Mouse (Mus musculus): ENCODE data around the gene Apol11b. TPM values are rescaled to one million over a fixed set of nuclear protein-coding genes. Genes with fewer than 3 reads are reported as not detected.

Apol11b gene
- polyA plus RNA-seq, 1 experiment from 2014 or later: 0.07 TPM

DNA sequence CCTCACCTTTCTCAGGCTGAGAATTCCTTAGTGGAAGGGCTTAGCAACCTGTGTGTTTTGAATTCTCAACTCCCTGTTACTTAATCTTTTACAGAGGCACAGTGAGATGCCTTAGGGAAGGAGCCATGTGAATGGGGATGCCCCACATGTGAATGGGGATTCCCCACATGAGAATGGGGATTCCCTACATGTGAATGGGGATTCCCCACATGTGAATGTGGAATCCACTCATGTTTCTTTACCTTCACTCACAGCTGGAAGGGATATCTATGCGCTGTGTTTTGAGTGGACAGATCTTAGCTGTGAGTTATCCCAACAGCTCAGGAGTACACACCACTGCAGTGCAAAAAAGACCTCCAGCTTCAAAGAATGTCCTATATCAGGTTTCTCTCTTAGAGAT, 18.4 kb downstream of the Apol11b start:
- Histone ChIP-seq H3K4me3 (ENCODE audit: low read length) (no peak overlapping the region), H3K27me3 (ENCODE audit: insufficient read depth, low read length) (no peaks in the 10 kb centered on the region), H3K4me1 (ENCODE audit: insufficient read depth, low read length) (no peaks in the 10 kb centered on the region), H3K36me3 (ENCODE audit: insufficient read depth, low read length) (no peaks in the 10 kb centered on the region), H3K9me3 (ENCODE audit: low read length) (no peaks in the 10 kb centered on the region), H3K4me2 (replicated peaks; ENCODE audit: low read depth, low read length) (no peak overlapping the region), H3K9ac (replicated peaks; ENCODE audit: low read length) (no peak overlapping the region), H3K27ac (ENCODE audit: low read length) (no peak overlapping the region)
- 86% methylated on average over 1 of the region's 1 CpGs for WGBS
- ATAC-seq (ENCODE audit: low FRiP score, low TSS enrichment): no peak

DNA sequence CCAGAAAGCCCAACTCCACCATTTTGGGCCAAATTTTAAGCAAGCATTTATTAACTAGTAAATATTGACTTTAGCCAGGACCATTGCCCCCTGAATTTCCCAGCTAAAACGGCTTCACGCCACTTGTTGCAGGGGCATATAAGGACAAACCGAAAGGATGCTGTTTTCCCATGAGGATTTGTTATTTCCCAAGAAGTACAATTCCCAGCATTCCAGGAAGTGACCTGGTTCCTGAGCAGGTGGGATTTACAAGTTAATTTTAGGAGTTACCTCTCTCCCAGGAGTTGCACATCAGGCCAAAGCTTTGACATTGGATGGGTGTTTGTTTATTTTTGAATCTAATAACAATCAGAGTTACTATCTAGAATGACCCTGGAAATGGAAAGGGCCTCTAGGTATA, 37.0 kb downstream of the Apol11b start:
- H3K36me3 ChIP-seq (ENCODE audit: insufficient read depth, low read length): no peaks in the 10 kb centered on the region
- ATAC-seq (ENCODE audit: low FRiP score, low TSS enrichment): no peak
- no peaks in the 10 kb centered on the region for H3K9me3 ChIP-seq (ENCODE audit: low read length)
- no peaks in the 10 kb centered on the region for H3K27me3 ChIP-seq (ENCODE audit: insufficient read depth, low read length)
- H3K27ac ChIP-seq (ENCODE audit: low read length): no peak overlapping the region
- whole genome bisulfite sequencing: 96% methylated on average over 3 of the region's 3 CpGs
- no peaks in the 10 kb centered on the region for H3K4me1 ChIP-seq (ENCODE audit: insufficient read depth, low read length)
- H3K4me3 ChIP-seq (ENCODE audit: low read length): no peak overlapping the region
- no peak overlapping the region for H3K9ac ChIP-seq (replicated peaks; ENCODE audit: low read length)
- no peak overlapping the region for H3K4me2 ChIP-seq (replicated peaks; ENCODE audit: low read depth, low read length)

DNA sequence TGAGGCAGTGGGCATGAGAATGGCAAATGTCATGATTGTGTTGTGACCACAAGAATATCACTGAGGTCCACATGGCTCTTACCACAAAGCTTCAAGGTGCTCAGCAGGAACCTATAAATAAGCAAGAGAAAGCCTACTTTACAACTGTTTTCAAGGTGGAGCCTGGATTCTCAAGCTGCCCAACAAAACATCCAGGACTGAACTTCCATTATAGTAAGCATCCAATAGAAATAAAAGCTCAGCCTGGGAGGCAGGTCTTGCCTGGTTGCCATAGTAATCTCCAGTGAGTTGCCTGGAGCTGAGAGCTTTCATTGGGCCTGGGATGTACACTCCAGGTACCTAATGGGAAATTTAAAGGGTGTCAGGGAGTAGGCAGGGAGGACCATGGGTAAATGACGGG, 44.1 kb downstream of the Apol11b start, which contains the start of gene Gm36245:
Gene Gm36245 (plus strand): TSS at position 301 of the 400 bp plus-strand sequence.
- no peak within 1 kb of the TSS for H3K4me3 ChIP-seq (ENCODE audit: low read length)
- H3K9me3 ChIP-seq (ENCODE audit: low read length): no peaks in the 10 kb centered on the region
- no peak within 1 kb of the TSS for H3K4me2 ChIP-seq (replicated peaks; ENCODE audit: low read depth, low read length)
- no peaks in the 10 kb centered on the region for H3K36me3 ChIP-seq (ENCODE audit: insufficient read depth, low read length)
- no peak for ATAC-seq (ENCODE audit: low FRiP score, low TSS enrichment)
- H3K9ac ChIP-seq (replicated peaks; ENCODE audit: low read length): no peak within 1 kb of the TSS
- peak within 1 kb of the TSS; percentile 5; the same call in 1 of the 2 replicates for H3K27ac ChIP-seq (ENCODE audit: low read length)
- H3K27me3 ChIP-seq (ENCODE audit: insufficient read depth, low read length): no peaks in the 10 kb centered on the region
- WGBS: 100% methylated on average over 1 of the region's 1 CpGs
- no peaks in the 10 kb centered on the region for H3K4me1 ChIP-seq (ENCODE audit: insufficient read depth, low read length)

DNA sequence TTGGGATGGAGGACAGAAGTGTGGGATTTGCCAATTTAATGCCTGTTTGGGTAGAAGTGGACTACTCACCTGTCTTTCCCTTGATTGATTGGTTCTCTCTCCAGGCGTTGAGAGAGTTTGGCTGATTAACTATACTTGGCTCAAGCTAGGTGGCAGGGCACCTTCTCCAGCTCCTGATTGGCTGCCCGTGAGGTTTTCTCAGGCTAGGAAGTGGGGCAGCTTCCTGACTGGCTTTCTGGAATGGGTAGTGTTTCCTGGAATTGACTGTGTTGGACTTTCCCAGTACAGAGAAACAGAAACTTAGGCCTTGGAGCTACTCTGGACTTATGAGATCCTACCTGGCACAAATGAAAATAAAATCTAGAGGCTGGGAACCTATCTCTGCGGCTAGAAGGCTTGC, 44.7 kb downstream of the Apol11b start:
- Histone ChIP-seq H3K27ac (ENCODE audit: low read length) (no peak overlapping the region), H3K4me2 (replicated peaks; ENCODE audit: low read depth, low read length) (no peak overlapping the region), H3K27me3 (ENCODE audit: insufficient read depth, low read length) (no peaks in the 10 kb centered on the region), H3K9ac (replicated peaks; ENCODE audit: low read length) (no peak overlapping the region), H3K9me3 (ENCODE audit: low read length) (no peaks in the 10 kb centered on the region), H3K36me3 (ENCODE audit: insufficient read depth, low read length) (no peaks in the 10 kb centered on the region), H3K4me1 (ENCODE audit: insufficient read depth, low read length) (no peaks in the 10 kb centered on the region), H3K4me3 (ENCODE audit: low read length) (no peak overlapping the region)
- 60% methylated on average over 3 of the region's 3 CpGs for WGBS
- no peak for ATAC-seq (ENCODE audit: low FRiP score, low TSS enrichment)

DNA sequence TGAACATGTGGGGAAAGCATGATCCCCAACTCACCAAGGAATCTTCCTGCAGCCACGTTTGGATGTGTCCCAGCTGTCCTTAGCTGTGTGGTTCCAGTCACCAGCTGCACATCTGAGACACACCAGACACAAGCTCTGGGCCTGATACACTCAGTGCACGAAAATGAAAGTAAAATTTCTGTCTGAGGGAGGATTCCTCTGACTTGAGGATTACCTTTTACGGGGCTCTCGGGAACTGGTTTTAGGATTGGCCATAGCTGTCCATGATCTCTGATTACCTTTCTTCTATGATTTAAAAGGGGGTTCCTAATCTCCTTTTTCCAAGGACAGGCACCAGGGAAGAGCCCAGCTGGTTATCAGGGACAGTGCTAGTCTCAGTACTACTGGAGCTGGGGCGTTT, 47.1 kb downstream of the Apol11b start, which contains the start of gene Apol10b:
Gene Apol10b (minus strand): TSS at position 165 of the 400 bp plus-strand sequence.
- Histone ChIP-seq H3K4me2 (replicated peaks; ENCODE audit: low read depth, low read length) (no peak within 1 kb of the TSS), H3K36me3 (ENCODE audit: insufficient read depth, low read length) (no peaks in the 10 kb centered on the region), H3K4me1 (ENCODE audit: insufficient read depth, low read length) (no peaks in the 10 kb centered on the region), H3K4me3 (ENCODE audit: low read length) (no peak within 1 kb of the TSS), H3K9me3 (ENCODE audit: low read length) (no peaks in the 10 kb centered on the region), H3K27me3 (ENCODE audit: insufficient read depth, low read length) (no peaks in the 10 kb centered on the region), H3K9ac (replicated peaks; ENCODE audit: low read length) (no peak within 1 kb of the TSS), H3K27ac (ENCODE audit: low read length) (no peak within 1 kb of the TSS)
- no peak for ATAC-seq (ENCODE audit: low FRiP score, low TSS enrichment)
- WGBS: 57% methylated on average over 5 of the region's 5 CpGs

DNA sequence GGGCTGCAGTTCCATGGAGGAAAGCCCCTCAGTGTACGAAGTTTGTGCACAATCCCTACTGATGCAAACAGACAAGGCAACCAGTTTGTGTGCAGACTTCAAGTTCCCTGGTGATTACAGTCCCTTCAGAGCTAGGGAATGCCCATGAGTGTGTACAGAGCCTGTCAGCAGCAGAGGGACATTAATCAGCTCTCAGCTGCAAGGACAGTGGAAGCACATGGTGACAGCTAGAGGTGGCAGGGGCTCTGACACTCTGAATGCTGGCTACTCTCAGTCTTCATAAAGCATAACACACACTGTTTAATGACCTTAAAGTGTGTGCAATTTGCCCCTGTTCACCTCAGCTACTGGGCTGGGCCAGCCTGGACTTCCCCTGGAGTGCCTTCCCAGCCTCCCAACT, 49.5 kb downstream of the Apol11b start:
- Histone ChIP-seq H3K4me2 (replicated peaks; ENCODE audit: low read depth, low read length) (no peak overlapping the region), H3K36me3 (ENCODE audit: insufficient read depth, low read length) (no peaks in the 10 kb centered on the region), H3K4me3 (ENCODE audit: low read length) (no peak overlapping the region), H3K9me3 (ENCODE audit: low read length) (no peaks in the 10 kb centered on the region), H3K27me3 (ENCODE audit: insufficient read depth, low read length) (no peaks in the 10 kb centered on the region), H3K9ac (replicated peaks; ENCODE audit: low read length) (no peak overlapping the region), H3K27ac (ENCODE audit: low read length) (no peak overlapping the region), H3K4me1 (ENCODE audit: insufficient read depth, low read length) (no peaks in the 10 kb centered on the region)
- 72% methylated on average over 1 of the region's 1 CpGs for WGBS
- no peak for ATAC-seq (ENCODE audit: low FRiP score, low TSS enrichment)

DNA sequence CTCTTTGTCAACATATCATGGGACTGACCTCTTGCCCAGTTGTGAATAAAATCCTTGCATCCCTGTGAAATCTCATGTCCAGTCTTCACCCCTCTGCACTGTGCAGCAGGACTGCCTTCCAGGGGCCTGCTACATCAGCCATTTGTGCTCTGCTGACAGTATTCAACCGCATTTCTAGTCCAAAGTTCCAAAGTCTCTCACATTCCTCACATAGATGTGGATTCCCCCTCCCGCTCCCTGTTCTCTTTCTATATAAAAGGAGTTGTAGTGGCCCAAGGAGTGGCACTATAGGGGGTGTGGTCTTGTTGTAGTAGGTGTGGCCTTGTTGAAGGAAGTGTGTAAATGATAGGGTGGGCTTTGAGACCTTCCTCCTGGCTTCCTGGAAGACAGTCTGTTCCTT, 52.2 kb downstream of the Apol11b start:
- Histone ChIP-seq H3K27ac (ENCODE audit: low read length) (no peak overlapping the region), H3K4me2 (replicated peaks; ENCODE audit: low read depth, low read length) (no peak overlapping the region), H3K4me1 (ENCODE audit: insufficient read depth, low read length) (no peaks in the 10 kb centered on the region), H3K9me3 (ENCODE audit: low read length) (no peaks in the 10 kb centered on the region), H3K27me3 (ENCODE audit: insufficient read depth, low read length) (no peaks in the 10 kb centered on the region), H3K4me3 (ENCODE audit: low read length) (no peak overlapping the region), H3K36me3 (ENCODE audit: insufficient read depth, low read length) (no peaks in the 10 kb centered on the region), H3K9ac (replicated peaks; ENCODE audit: low read length) (no peak overlapping the region)
- ATAC-seq (ENCODE audit: low FRiP score, low TSS enrichment): no peak
- WGBS: 66% methylated on average over 2 of the region's 2 CpGs

DNA sequence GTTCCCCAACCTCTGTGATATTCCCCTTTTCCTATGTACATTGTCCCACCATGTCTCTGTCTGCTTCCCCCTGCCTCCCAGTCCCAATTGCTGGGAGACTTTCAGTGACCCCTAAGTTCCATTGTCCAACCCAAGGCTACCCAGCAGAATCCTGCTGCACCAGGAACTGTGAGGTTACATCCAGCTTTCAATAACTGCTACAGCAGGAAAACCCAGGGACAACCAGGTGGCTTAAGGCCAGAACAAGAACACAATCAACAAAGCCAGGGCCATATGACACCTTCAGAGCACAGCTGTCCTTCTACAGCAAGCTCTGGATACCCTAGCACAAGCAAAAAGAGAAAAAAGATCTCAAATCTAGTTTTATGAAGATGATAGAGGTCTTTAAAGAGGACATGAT, 54.1 kb downstream of the Apol11b start:
- no peak for ATAC-seq (ENCODE audit: low FRiP score, low TSS enrichment)

DNA sequence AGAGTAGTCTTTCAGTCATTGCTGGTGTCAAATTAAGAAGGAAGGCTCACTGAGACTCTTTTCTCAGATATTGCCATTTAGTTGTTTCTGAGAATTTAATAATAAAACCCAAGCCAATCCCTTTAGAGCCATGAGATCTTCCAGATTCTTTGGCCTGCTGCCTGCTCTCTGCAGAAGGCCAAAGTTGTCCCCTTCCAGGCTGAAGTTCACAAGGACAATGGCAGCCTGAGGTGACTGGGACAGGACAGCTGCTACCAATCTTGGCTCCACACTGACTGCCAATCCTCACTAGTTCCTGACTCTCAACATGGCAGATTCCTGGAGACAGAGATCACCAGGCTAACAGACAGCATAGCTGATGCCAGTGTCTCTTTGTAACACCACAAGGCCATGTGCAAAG, 56.1 kb downstream of the Apol11b start:
- Histone ChIP-seq H3K36me3 (ENCODE audit: insufficient read depth, low read length) (no peaks in the 10 kb centered on the region), H3K4me3 (ENCODE audit: low read length) (no peak overlapping the region), H3K4me2 (replicated peaks; ENCODE audit: low read depth, low read length) (no peak overlapping the region), H3K9ac (replicated peaks; ENCODE audit: low read length) (no peak overlapping the region), H3K27me3 (ENCODE audit: insufficient read depth, low read length) (no peaks in the 10 kb centered on the region), H3K27ac (ENCODE audit: low read length) (no peak overlapping the region), H3K4me1 (ENCODE audit: insufficient read depth, low read length) (no peaks in the 10 kb centered on the region), H3K9me3 (ENCODE audit: low read length) (peaks cover 5% of the 10 kb centered on the region; the same call in 1 of the 2 replicates)
- ATAC-seq (ENCODE audit: low FRiP score, low TSS enrichment): no peak

More for the DNA sequence above, 54.1 kb downstream of the Apol11b start:
- H3K27ac ChIP-seq (ENCODE audit: low read length): no peak overlapping the region
- no peaks in the 10 kb centered on the region for H3K36me3 ChIP-seq (ENCODE audit: insufficient read depth, low read length)
- H3K4me3 ChIP-seq (ENCODE audit: low read length): no peak overlapping the region
- H3K27me3 ChIP-seq (ENCODE audit: insufficient read depth, low read length): no peaks in the 10 kb centered on the region
- no peak overlapping the region for H3K9ac ChIP-seq (replicated peaks; ENCODE audit: low read length)
- no peaks in the 10 kb centered on the region for H3K4me1 ChIP-seq (ENCODE audit: insufficient read depth, low read length)
- no peak overlapping the region for H3K4me2 ChIP-seq (replicated peaks; ENCODE audit: low read depth, low read length)
- H3K9me3 ChIP-seq (ENCODE audit: low read length): no peaks in the 10 kb centered on the region

Measured in kidney, embryonic 16.5 days (tissue).